Mouse (Mus musculus) bone marrow macrophage, adult 2 months (primary cell): ENCODE measurements around the gene C2cd3. TPM values are rescaled to one million over a fixed set of nuclear protein-coding genes. Genes with fewer than 3 reads are reported as not detected.

ENCODE experiments used
- H3K27ac ChIP-seq: 2 replicates; pipeline ENCODE4 v1.5.1; 2012; ENCODE audit warnings: low read depth, low read length; ENCODE audit not compliant: insufficient read depth
- H3K4me1 ChIP-seq: 2 replicates; pipeline ENCODE4 v1.6.1; 2012; ENCODE audit warnings: low read length; ENCODE audit not compliant: control insufficient read depth, insufficient read depth
- H3K4me3 ChIP-seq: 2 replicates; pipeline ENCODE4 v1.5.1; 2012; ENCODE audit warnings: mild to moderate bottlenecking, low read length, moderate library complexity; ENCODE audit not compliant: insufficient read depth
- CTCF ChIP-seq: IDR thresholded peaks from 2 replicates; pipeline ENCODE4 v1.5.1; 2012; ENCODE audit warnings: low read depth, mild to moderate bottlenecking, low read length, moderate library complexity
- POLR2A ChIP-seq: IDR thresholded peaks from 2 replicates; pipeline ENCODE4 v1.6.1; 2012; ENCODE audit warnings: mild to moderate bottlenecking, low read depth, low read length, borderline replicate concordance
- polyA plus RNA-seq: library from polyadenylated mRNA; stranded (reverse); fragments of >200 nt; gene quantifications from 2 replicates; pipeline ENCODE4 v1.2.4, GENCODE M21; 2012; ENCODE audit not compliant: missing spikeins, insufficient read depth, insufficient read length

The C2cd3 gene
- polyA plus RNA-seq, 1 experiment: 21.6 TPM

DNA sequence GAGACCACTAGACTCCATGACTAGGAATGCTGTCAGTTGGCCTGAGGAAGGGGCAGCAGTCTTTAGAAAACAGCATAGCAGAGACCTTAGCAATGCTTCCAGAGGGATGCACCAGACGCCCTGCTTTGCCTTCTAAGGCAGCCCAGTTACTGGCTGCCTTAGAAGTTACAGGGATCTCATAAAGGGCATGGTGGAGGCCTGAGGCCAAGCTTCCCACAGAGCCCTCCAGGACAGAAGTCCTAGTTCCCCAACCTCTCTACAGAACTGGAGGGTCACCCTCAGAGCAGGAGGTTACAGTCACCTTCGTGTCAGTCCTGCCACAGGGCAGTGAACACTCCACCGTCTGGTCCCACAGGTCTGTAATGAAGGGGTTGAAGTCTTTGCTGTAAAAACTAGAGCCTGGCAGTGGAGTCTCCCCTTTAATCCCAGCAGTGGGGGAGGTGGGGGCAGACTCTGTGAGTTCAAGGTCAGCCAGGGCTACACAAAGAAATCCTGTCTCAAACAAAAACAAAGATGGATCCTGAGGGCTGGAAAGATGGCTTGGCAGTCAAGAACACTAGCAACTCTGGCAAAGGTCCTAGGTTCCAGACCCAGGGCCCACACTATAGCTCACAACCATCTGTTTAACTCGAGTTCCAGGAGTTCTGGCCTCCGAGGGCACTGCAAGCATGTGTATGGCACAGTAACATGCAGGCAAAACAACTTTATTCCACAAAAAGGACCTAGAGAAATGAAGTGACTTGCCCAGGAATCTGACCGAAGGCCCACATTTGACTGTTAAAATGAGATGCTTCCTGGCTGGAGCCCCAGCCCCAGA lies 129.2 kb downstream of the C2cd3 start:
- Histone ChIP-seq H3K27ac (peak overlapping the region; percentile 10), H3K4me3 (no peak overlapping the region), H3K4me1 (peaks cover 61% of the 10 kb centered on the region)
- no peak for TF ChIP-seq CTCF
- no peak for TF ChIP-seq POLR2A

DNA sequence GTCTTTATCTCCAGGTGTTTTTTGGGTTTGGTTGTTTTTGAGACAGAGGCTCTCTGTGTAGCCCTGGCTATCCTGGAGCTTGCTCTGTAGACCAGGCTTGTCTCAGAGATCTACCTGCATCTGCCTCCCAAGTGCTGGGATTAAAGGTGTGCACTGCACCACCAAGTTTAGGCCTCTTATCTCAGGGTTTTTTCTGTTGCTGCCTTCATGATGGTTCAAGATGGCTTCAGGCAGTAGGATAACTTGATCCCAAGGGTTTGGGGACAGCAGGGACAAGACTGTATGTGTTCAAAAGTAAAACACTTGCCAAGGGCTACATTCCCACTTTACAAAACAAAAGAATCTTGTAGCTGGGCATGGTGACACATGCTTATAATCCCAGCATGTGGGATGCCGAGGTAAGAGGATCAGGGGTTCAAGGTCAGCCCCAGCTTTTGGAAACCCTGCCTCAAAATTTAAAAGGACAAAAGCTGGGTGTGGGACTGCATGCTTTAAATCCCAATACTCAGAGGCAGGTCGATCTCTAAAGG lies 129.9 kb downstream of the C2cd3 start:
- no peak overlapping the region for H3K27ac ChIP-seq
- no peak overlapping the region for H3K4me3 ChIP-seq
- H3K4me1 ChIP-seq: peaks cover 56% of the 10 kb centered on the region
- TF ChIP-seq CTCF (no peak), POLR2A (peak; percentile 51; the same call in 1 of the 2 replicates)

DNA sequence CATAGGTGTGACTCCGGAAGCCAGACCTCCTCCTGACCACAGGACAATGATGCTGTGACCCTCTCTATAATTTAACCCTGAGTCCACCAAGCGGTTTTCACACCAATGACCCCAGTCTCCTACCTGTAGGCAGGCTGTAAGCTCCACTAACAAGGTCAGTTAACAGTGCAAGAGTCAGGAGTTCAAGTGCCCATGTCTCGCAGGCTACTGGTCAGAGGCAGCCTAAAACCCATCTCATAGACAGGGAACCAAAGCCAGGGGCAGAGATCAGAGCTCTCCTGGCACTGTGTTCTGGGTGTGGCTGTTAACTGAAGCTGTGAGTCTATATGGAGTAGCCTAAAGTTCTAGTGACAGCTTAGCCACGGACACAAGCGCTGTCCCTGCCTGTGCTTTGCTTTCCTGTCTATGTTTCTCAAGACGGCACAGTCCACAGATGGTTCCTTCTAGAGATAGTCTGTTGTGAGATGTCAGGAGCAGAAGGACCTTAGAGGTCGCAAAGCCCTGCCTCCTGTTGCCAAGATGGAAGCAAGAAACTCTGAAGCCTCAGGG lies 130.4 kb downstream of the C2cd3 start:
- H3K4me3 ChIP-seq: no peak overlapping the region
- no peak; the same call in 1 of the 2 replicates for TF ChIP-seq POLR2A
- no peak for TF ChIP-seq CTCF
- H3K27ac ChIP-seq: peak overlapping the region; percentile 11
- H3K4me1 ChIP-seq: peaks cover 51% of the 10 kb centered on the region

GRCm38 (mm10) chr7:100503076-100503475 lies 131.0 kb downstream of the C2cd3 start:
- H3K27ac ChIP-seq: peak overlapping the region; percentile 11
- H3K4me1 ChIP-seq: peaks cover 44% of the 10 kb centered on the region
- TF ChIP-seq CTCF (no peak), POLR2A (no peak)
- H3K4me3 ChIP-seq: no peak overlapping the region

- H3K4me3 ChIP-seq: no peak overlapping the region
- peaks cover 40% of the 10 kb centered on the region for H3K4me1 ChIP-seq
- H3K27ac ChIP-seq: no peak overlapping the region
- no peak for TF ChIP-seq POLR2A
- no peak for TF ChIP-seq CTCF
Observed at GRCm38 (mm10) chr7:100504740-100505487, 132.9 kb downstream of the C2cd3 start.

GRCm38 (mm10) chr7:100506494-100506893 lies 134.5 kb downstream of the C2cd3 start:
- Histone ChIP-seq H3K4me3 (no peak overlapping the region), H3K27ac (no peak overlapping the region), H3K4me1 (peaks cover 40% of the 10 kb centered on the region)
- no peak for TF ChIP-seq CTCF
- no peak for TF ChIP-seq POLR2A

- Histone ChIP-seq H3K27ac (peak overlapping the region; percentile 59), H3K4me3 (no peak overlapping the region), H3K4me1 (peaks cover 23% of the 10 kb centered on the region)
- TF ChIP-seq CTCF (no peak), POLR2A (no peak)
Observed at GRCm38 (mm10) chr7:100508670-100509069, 136.6 kb downstream of the C2cd3 start.

- no peak overlapping the region for H3K27ac ChIP-seq
- peaks cover 8% of the 10 kb centered on the region for H3K4me1 ChIP-seq
- no peak overlapping the region for H3K4me3 ChIP-seq
- TF ChIP-seq CTCF: no peak
- no peak for TF ChIP-seq POLR2A
Observed at GRCm38 (mm10) chr7:100511602-100512001, 139.6 kb downstream of the C2cd3 start.

DNA sequence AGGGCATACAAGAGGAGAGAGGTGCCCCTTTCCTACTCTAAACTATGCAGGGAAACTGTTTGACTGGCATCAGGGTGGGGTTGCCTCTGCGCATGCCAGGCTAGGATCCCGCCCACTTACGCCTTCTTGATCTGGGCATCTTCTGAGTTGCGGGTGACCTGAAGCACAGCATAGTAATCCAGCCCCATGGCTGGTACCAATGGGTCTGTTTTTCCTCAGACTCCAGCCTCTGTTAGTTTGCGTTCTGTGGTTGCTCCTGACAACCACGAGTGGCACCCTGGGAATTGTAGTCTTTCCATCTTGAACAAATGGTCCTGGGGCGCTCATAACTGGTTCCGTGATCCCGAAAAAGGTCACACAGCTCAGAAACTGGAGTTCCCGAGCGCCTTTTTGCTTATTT lies 142.5 kb downstream of the C2cd3 start, which contains the start of gene Dnajb13:
Gene Dnajb13, minus strand, starts transcription at position 388 of the 400 bp plus-strand sequence.
- H3K27ac ChIP-seq: no peak within 1 kb of the TSS
- H3K4me1 ChIP-seq: no peaks in the 10 kb centered on the region
- H3K4me3 ChIP-seq: no peak within 1 kb of the TSS
- no peak for TF ChIP-seq CTCF
- TF ChIP-seq POLR2A: no peak

Other genes starting within 250 kb of the C2cd3 start
- gene Lipt2, start 213.0 kb upstream of the C2cd3 start, polyA plus RNA-seq: 2.4 and 4.2 TPM in 2 replicates
- gene Kcne3, start 195.7 kb upstream of the C2cd3 start, polyA plus RNA-seq: 1.7 and 5.0 TPM in 2 replicates
- gene Pgm2l1, start 144.8 kb upstream of the C2cd3 start, polyA plus RNA-seq: 14.1 and 14.4 TPM in 2 replicates
- 0.29 TPM in 1 of 2 replicates, not detected in the other for gene P4ha3, start 86.7 kb upstream of the C2cd3 start, polyA plus RNA-seq
- gene Ppme1, start 74 bp downstream of the C2cd3 start, polyA plus RNA-seq: 21.1 and 23.6 TPM in 2 replicates
- gene Ucp3, start 100.8 kb downstream of the C2cd3 start, polyA plus RNA-seq: not detected in 2 replicates
- 1,592 and 1,654 TPM in 2 replicates for gene Ucp2, start 121.1 kb downstream of the C2cd3 start, polyA plus RNA-seq
- 0.63 and 1.5 TPM in 2 replicates for gene Dnajb13, start 142.7 kb downstream of the C2cd3 start, polyA plus RNA-seq
- 25.9 and 29.7 TPM in 2 replicates for gene Coa4, start 164.8 kb downstream of the C2cd3 start, polyA plus RNA-seq
- gene Rab6a, start 235.2 kb downstream of the C2cd3 start, polyA plus RNA-seq: 71.7 and 74.1 TPM in 2 replicates
- 59.3 and 60.3 TPM in 2 replicates for gene Mrpl48, start 236.1 kb downstream of the C2cd3 start, polyA plus RNA-seq